Mouse (Mus musculus): Measurements from ENCODE around the gene Itpr2. TPM values are rescaled to one million over a fixed set of nuclear protein-coding genes. Genes with fewer than 3 reads are reported as not detected.

The Itpr2 gene
- polyA plus RNA-seq, 2 experiments, result 0.64 to 1.7 TPM

GRCm38 (mm10) chr6:146159641-146160040, 342.4 kb downstream of the Itpr2 start:
- Histone ChIP-seq H3K9ac (replicated peaks) (no peak overlapping the region), H3K4me1 (replicated peaks; ENCODE audit: control insufficient read depth in 2 of 2, insufficient read depth in 2 of 2, low read length in 1 of 2) (no peaks in the 10 kb centered on the region), H3K27ac (no peak overlapping the region), H3K36me3 (replicated peaks; ENCODE audit: control insufficient read depth, insufficient read depth, low read depth) (no peaks in the 10 kb centered on the region), H3K4me3 (ENCODE audit: insufficient read depth in 1 of 2, low read depth in 2 of 2, low read length in 2 of 2) (no peak overlapping the region), H3K27me3 (ENCODE audit: control insufficient read depth, insufficient read depth, low read length) (no peaks in the 10 kb centered on the region), H3K4me2 (ENCODE audit: low read depth) (no peak overlapping the region), H3K9me3 (ENCODE audit: control insufficient read depth, low read length) (no peaks in the 10 kb centered on the region)
- TF ChIP-seq EP300 (IDR thresholded peaks at IDR 0.05; ENCODE audit: low read depth) (no peak), CTCF (IDR thresholded peaks at IDR 0.05; ENCODE audit: low read depth) (no peak)
- ATAC-seq (ENCODE audit: insufficient read depth), result no peak
- 56% methylated on average over 4 of the region's 4 CpGs for WGBS (ENCODE audit: insufficient replicate concordance)
- DNase-seq (ENCODE audit: low read depth in 3 of 3, low spot score in 3 of 3), result no peak

- Histone ChIP-seq H3K27ac (no peak overlapping the region), H3K9me3 (ENCODE audit: control insufficient read depth, low read length) (no peaks in the 10 kb centered on the region), H3K4me2 (ENCODE audit: low read depth) (no peak overlapping the region), H3K9ac (replicated peaks) (no peak overlapping the region), H3K4me1 (replicated peaks; ENCODE audit: control insufficient read depth in 2 of 2, insufficient read depth in 2 of 2, low read length in 1 of 2) (no peaks in the 10 kb centered on the region), H3K36me3 (replicated peaks; ENCODE audit: control insufficient read depth, insufficient read depth, low read depth) (no peaks in the 10 kb centered on the region), H3K27me3 (ENCODE audit: control insufficient read depth, insufficient read depth, low read length) (no peaks in the 10 kb centered on the region), H3K4me3 (ENCODE audit: insufficient read depth in 1 of 2, low read depth in 2 of 2, low read length in 2 of 2) (no peak overlapping the region)
- DNase-seq (ENCODE audit: low read depth in 3 of 3, low spot score in 3 of 3) (no peak), ATAC-seq (ENCODE audit: insufficient read depth) (no peak)
- TF ChIP-seq CTCF (IDR thresholded peaks at IDR 0.05; ENCODE audit: low read depth) (no peak), EP300 (IDR thresholded peaks at IDR 0.05; ENCODE audit: low read depth) (no peak)
- 71% methylated on average over 12 of the region's 12 CpGs for WGBS (ENCODE audit: insufficient replicate concordance)
These were observed 343.3 kb downstream of the Itpr2 start for GRCm38 (mm10) chr6:146158717-146159116.

GRCm38 (mm10) chr6:146157983-146158535, 344.0 kb downstream of the Itpr2 start:
- TF ChIP-seq CTCF (IDR thresholded peaks at IDR 0.05; ENCODE audit: low read depth) (no peak), EP300 (IDR thresholded peaks at IDR 0.05; ENCODE audit: low read depth) (no peak)
- no peak for DNase-seq (ENCODE audit: low read depth in 3 of 3, low spot score in 3 of 3)
- H3K4me1 ChIP-seq (replicated peaks; ENCODE audit: control insufficient read depth in 2 of 2, insufficient read depth in 2 of 2, low read length in 1 of 2), result no peaks in the 10 kb centered on the region
- no peak overlapping the region for H3K4me2 ChIP-seq (ENCODE audit: low read depth)
- no peaks in the 10 kb centered on the region for H3K27me3 ChIP-seq (ENCODE audit: control insufficient read depth, insufficient read depth, low read length)
- no peaks in the 10 kb centered on the region for H3K36me3 ChIP-seq (replicated peaks; ENCODE audit: control insufficient read depth, insufficient read depth, low read depth)
- no peak overlapping the region for H3K4me3 ChIP-seq (ENCODE audit: insufficient read depth in 1 of 2, low read depth in 2 of 2, low read length in 2 of 2)
- no peak for ATAC-seq (ENCODE audit: insufficient read depth)
- WGBS (ENCODE audit: insufficient replicate concordance), result 65% methylated on average over 8 of the region's 8 CpGs
- no peak overlapping the region for H3K27ac ChIP-seq
- H3K9me3 ChIP-seq (ENCODE audit: control insufficient read depth, low read length), result no peaks in the 10 kb centered on the region
- no peak overlapping the region for H3K9ac ChIP-seq (replicated peaks)

GRCm38 (mm10) chr6:146157099-146157498, 344.9 kb downstream of the Itpr2 start:
- H3K4me3 ChIP-seq (ENCODE audit: insufficient read depth in 1 of 2, low read depth in 2 of 2, low read length in 2 of 2), result no peak overlapping the region
- no peak overlapping the region for H3K9ac ChIP-seq (replicated peaks)
- ATAC-seq (ENCODE audit: insufficient read depth), result no peak
- 84% methylated on average over 14 of the region's 14 CpGs for WGBS (ENCODE audit: insufficient replicate concordance)
- no peaks in the 10 kb centered on the region for H3K9me3 ChIP-seq (ENCODE audit: control insufficient read depth, low read length)
- H3K27ac ChIP-seq, result no peak overlapping the region
- no peak for DNase-seq (ENCODE audit: low read depth in 3 of 3, low spot score in 3 of 3)
- no peaks in the 10 kb centered on the region for H3K27me3 ChIP-seq (ENCODE audit: control insufficient read depth, insufficient read depth, low read length)
- H3K4me2 ChIP-seq (ENCODE audit: low read depth), result no peak overlapping the region
- no peaks in the 10 kb centered on the region for H3K4me1 ChIP-seq (replicated peaks; ENCODE audit: control insufficient read depth in 2 of 2, insufficient read depth in 2 of 2, low read length in 1 of 2)
- TF ChIP-seq CTCF (IDR thresholded peaks at IDR 0.05; ENCODE audit: low read depth), result no peak
- no peak for TF ChIP-seq EP300 (IDR thresholded peaks at IDR 0.05; ENCODE audit: low read depth)
- no peaks in the 10 kb centered on the region for H3K36me3 ChIP-seq (replicated peaks; ENCODE audit: control insufficient read depth, insufficient read depth, low read depth)

- Histone ChIP-seq H3K36me3 (replicated peaks; ENCODE audit: control insufficient read depth, insufficient read depth, low read depth) (no peaks in the 10 kb centered on the region), H3K9me3 (ENCODE audit: control insufficient read depth, low read length) (no peaks in the 10 kb centered on the region), H3K27ac (no peak overlapping the region), H3K4me1 (replicated peaks; ENCODE audit: control insufficient read depth in 2 of 2, insufficient read depth in 2 of 2, low read length in 1 of 2) (no peaks in the 10 kb centered on the region), H3K4me2 (ENCODE audit: low read depth) (no peak overlapping the region), H3K4me3 (ENCODE audit: insufficient read depth in 1 of 2, low read depth in 2 of 2, low read length in 2 of 2) (no peak overlapping the region), H3K9ac (replicated peaks) (no peak overlapping the region), H3K27me3 (ENCODE audit: control insufficient read depth, insufficient read depth, low read length) (no peaks in the 10 kb centered on the region)
- TF ChIP-seq CTCF (IDR thresholded peaks at IDR 0.05; ENCODE audit: low read depth), result no peak
- no peak for TF ChIP-seq EP300 (IDR thresholded peaks at IDR 0.05; ENCODE audit: low read depth)
- DNase-seq (ENCODE audit: low read depth in 3 of 3, low spot score in 3 of 3) (no peak), ATAC-seq (ENCODE audit: insufficient read depth) (no peak)
- WGBS (ENCODE audit: insufficient replicate concordance), result 64% methylated on average over 6 of the region's 6 CpGs
These were observed 345.5 kb downstream of the Itpr2 start for GRCm38 (mm10) chr6:146156536-146156935.
